18 mouse cellular contexts compared by ENCODE assay signal in genomic region chr16:91588703-91589102, GRCm38 (mm10). TPM values are rescaled to one million over a fixed set of nuclear protein-coding genes. Genes with fewer than 3 reads are reported as not detected.
DNase-seq lines count a peak whose midpoint lies in the region; ATAC-seq and TF ChIP-seq lines count a peak whose summit lies in the region.
"Had no signal": no experiment of that assay in that cellular context is flagged by ENCODE, and none has a peak within 500 bp of the region (broad histone marks: within the 10 kb centered on the region; RNA-seq: fewer than 3 reads in every experiment).

No protein-coding gene starts in this region.

- no peak overlapping the region for H3K4me3 ChIP-seq in CH12.LX (replicated peaks in 1 of 3; ENCODE audit: low read depth in 2 of 3, low read length in 2 of 3, poor library complexity in 1 of 3)
- H3K4me3 ChIP-seq in MEL (ENCODE audit: control insufficient read depth in 1 of 2, insufficient read depth in 1 of 2, low read depth in 2 of 2, low read length in 2 of 2) = no peak overlapping the region
- H3K4me3 ChIP-seq in hindbrain, postnatal 0 days (ENCODE audit: low read length) = no peak overlapping the region

- TF ChIP-seq POLR2A in CH12.LX (IDR thresholded peaks at IDR 0.05; ENCODE audit: low read depth, low read length) (no peak), MEL (IDR thresholded peaks at IDR 0.05; ENCODE audit: control insufficient read depth in 1 of 2, insufficient read depth in 1 of 2, low read depth in 1 of 2, low read length in 2 of 2, poor library complexity in 1 of 2) (no peak)

- peaks cover 3 to 44% of the 10 kb centered on the region in 2 experiments for H3K36me3 ChIP-seq in CH12.LX (replicated peaks in 1 of 2; ENCODE audit: control insufficient read depth in 1 of 2, insufficient read depth in 1 of 2, low read length in 1 of 2)
- no peaks in the 10 kb centered on the region for H3K36me3 ChIP-seq in MEL (ENCODE audit: control insufficient read depth in 1 of 2, insufficient read depth in 2 of 2, low read length in 2 of 2)
- H3K36me3 ChIP-seq in hindbrain, postnatal 0 days (ENCODE audit: insufficient read depth, low read length) = peaks cover 11% of the 10 kb centered on the region; the same call in 1 of the 2 replicates

- no peaks in the 10 kb centered on the region for H3K27me3 ChIP-seq in CH12.LX (replicated peaks)
- H3K27me3 ChIP-seq in MEL (ENCODE audit: control insufficient read depth in 1 of 2, insufficient read depth in 2 of 2, low read length in 2 of 2) = no peaks in the 10 kb centered on the region
- H3K27me3 ChIP-seq in hindbrain, postnatal 0 days (ENCODE audit: insufficient read depth, low read length) = no peaks in the 10 kb centered on the region
- H3K27me3 ChIP-seq: Patski had no signal

- no peak for ATAC-seq in hindbrain, postnatal 0 days
- ATAC-seq: activated CD4-positive, CD25-positive, alpha-beta regulatory T cell, adult 4 months; CD4-positive, CD25-positive, alpha-beta regulatory T cell, adult 4 months; Patski had no signal

- TF ChIP-seq EP300 in CH12.LX (IDR thresholded peaks at IDR 0.05; ENCODE audit: low read length) (no peak), MEL (IDR thresholded peaks at IDR 0.05; ENCODE audit: low read depth in 1 of 2, low read length in 2 of 2) (no peak)

- H3K27ac ChIP-seq in CH12.LX (ENCODE audit: insufficient read depth, low read depth) (no peak overlapping the region), MEL (ENCODE audit: control insufficient read depth, low read depth, low read length) (no peak overlapping the region)
- H3K27ac ChIP-seq in hindbrain, postnatal 0 days = no peak overlapping the region

- dilution Hi-C loops in CH12.LX (cut with MboI; ENCODE audit: extremely low pct_ligation_motif_present, extremely low pct_unique_long_range_greater_than_20kb, low sequenced_read_pairs) = no loop called here

- no peak for TF ChIP-seq CTCF in CH12.LX (conservative IDR thresholded peaks at IDR 0.05 in 1 of 2, IDR thresholded peaks at IDR 0.05 in 1 of 2; ENCODE audit: low read depth in 2 of 2, low read length in 2 of 2)
- TF ChIP-seq CTCF in MEL (IDR thresholded peaks at IDR 0.05 in 2 of 3, conservative IDR thresholded peaks at IDR 0.05 in 1 of 3; ENCODE audit: control insufficient read depth in 1 of 3, insufficient read depth in 1 of 3, low read depth in 2 of 3, low read length in 3 of 3, poor library complexity in 1 of 3, severe bottlenecking in 1 of 3) = no peak
- no peak for TF ChIP-seq CTCF in hindbrain, postnatal 0 days (IDR thresholded peaks at IDR 0.05; ENCODE audit: low read depth)

- H3K9ac ChIP-seq in CH12.LX (ENCODE audit: insufficient read depth, low read depth) = no peak overlapping the region
- no peak overlapping the region for H3K9ac ChIP-seq in MEL (ENCODE audit: control insufficient read depth, low read depth, low read length, poor library complexity, severe bottlenecking)
- no peak overlapping the region for H3K9ac ChIP-seq in hindbrain, postnatal 0 days (replicated peaks; ENCODE audit: low read length)

- TF ChIP-seq RAD21 in CH12.LX (IDR thresholded peaks at IDR 0.05; ENCODE audit: low read depth, low read length) = no peak
- no peak for TF ChIP-seq RAD21 in MEL (IDR thresholded peaks at IDR 0.05; ENCODE audit: low read depth, low read length)

- no peak overlapping the region for H3K4me2 ChIP-seq in CH12.LX (ENCODE audit: insufficient read depth, low read depth, poor library complexity, severe bottlenecking)
- H3K4me2 ChIP-seq in hindbrain, postnatal 0 days (ENCODE audit: low read depth, low read length) = no peak overlapping the region

- H3K79me2 ChIP-seq in CH12.LX (replicated peaks; ENCODE audit: control insufficient read depth, extremely low read depth, insufficient read depth, poor library complexity, severe bottlenecking) (no peaks in the 10 kb centered on the region), MEL (ENCODE audit: control insufficient read depth, insufficient read depth, low read length, poor library complexity) (no peaks in the 10 kb centered on the region)

- in situ Hi-C loops in CH12.LX (cut with MboI; ENCODE audit: low pct_ligation_motif_present, low pct_unique_long_range_greater_than_20kb, low sequenced_read_pairs) = no loop called here

- 84% methylated on average over 3 of the region's 3 CpGs for WGBS in hindbrain, postnatal 0 days

- H3K9me3 ChIP-seq in CH12.LX (replicated peaks; ENCODE audit: low read length) (no peaks in the 10 kb centered on the region), MEL (replicated peaks; ENCODE audit: insufficient read depth, low read length) (no peaks in the 10 kb centered on the region)
- no peaks in the 10 kb centered on the region for H3K9me3 ChIP-seq in hindbrain, postnatal 0 days (ENCODE audit: low read length)
- H3K9me3 ChIP-seq: G1E had no signal

- H3K4me1 ChIP-seq in CH12.LX (ENCODE audit: control insufficient read depth in 1 of 2, insufficient read depth in 2 of 2) (peaks cover 2 to 15% of the 10 kb centered on the region in 2 experiments; a peak in 3 of 4 replicates), MEL (ENCODE audit: control insufficient read depth in 1 of 2, insufficient read depth in 2 of 2, low read length in 2 of 2) (no peaks in the 10 kb centered on the region)
- H3K4me1 ChIP-seq in hindbrain, postnatal 0 days (ENCODE audit: insufficient read depth, low read length) = no peaks in the 10 kb centered on the region

- DNase-seq in CH12.LX (ENCODE audit: extremely low read depth) (no peak), MEL (ENCODE audit: low read depth, low spot score) (no peak)
- no peak for DNase-seq in adrenal gland, postnatal 36 days
- DNase-seq in hindbrain, postnatal 0 days (ENCODE audit: low spot score) = no peak
- DNase-seq: adrenal gland, adult 2 months; adrenal gland, adult 8-10 months; adrenal gland, postnatal 10 days; adrenal gland, postnatal 14 days; adrenal gland, postnatal 25 days; B cell, adult 2 months; cerebellum, adult 11 months; cerebellum, adult 18-20 months; cerebellum, adult 8-10 months; cerebellum, adult 9-10 months had no signal

TF ChIP-seq in CH12.LX, 34 proteins besides CTCF, POLR2A, EP300 and RAD21:
- TF ChIP-seq ZNF384 (IDR thresholded peaks at IDR 0.05; ENCODE audit: low read depth, low read length) = peak; percentile 62
- TF ChIP-seq JUND (conservative IDR thresholded peaks at IDR 0.05; ENCODE audit: low read depth, low read length) = no peak

TF ChIP-seq in MEL, 35 proteins besides CTCF, POLR2A, EP300 and RAD21 (continues in another document):
- no peak for TF ChIP-seq CHD1 (IDR thresholded peaks at IDR 0.05; ENCODE audit: low read depth, low read length)
- TF ChIP-seq RCOR1 (IDR thresholded peaks at IDR 0.05; ENCODE audit: low read depth, low read length) = no peak
- no peak for TF ChIP-seq MAZ (IDR thresholded peaks at IDR 0.05; ENCODE audit: low read depth, low read length)

RNA-seq across cellular contexts. Expression of gene Tmem50b, which starts 8.9 kb away (rescaled TPM):
- total RNA-seq in CH12.LX (2012; rRNA removed) (6.1 and 9.7 TPM in 2 replicates), CH12.LX (2014; rRNA removed) (12.7 and 14.5 TPM in 2 replicates), MEL (2012; rRNA removed) (2.6 and 2.9 TPM in 2 replicates)
- polyA plus RNA-seq in CH12.LX (2012; ENCODE audit: insufficient read length, low read depth) (15.9 TPM in 2 replicates), MEL (2012; ENCODE audit: insufficient read depth in 1 of 2, insufficient read length in 2 of 2, low read depth in 1 of 2, low replicate concordance in 2 of 2, missing spikeins in 1 of 2) (1 to 10 TPM in 1 of 2 experiments, not detected in 1; 9.5 TPM)
- total RNA-seq in adrenal gland, postnatal 36 days (2021) = 10 to 100 TPM; 54.7 to 60.2 TPM
- 79.6 and 93.3 TPM in 2 replicates for total RNA-seq in hindbrain, postnatal 0 days (2014; rRNA removed)
- polyA plus RNA-seq in hindbrain, postnatal 0 days (2015; fragmentation: Nextera tagmentation; extraction: Ambion mirVana) = 107 and 114 TPM in 2 replicates

RNA-seq across cellular contexts. Expression of gene Dnajc28, which starts 30.1 kb away (rescaled TPM):
- 1.1 and 1.8 TPM in 2 replicates for total RNA-seq in CH12.LX (2012; rRNA removed)
- total RNA-seq in CH12.LX (2014; rRNA removed) = 0.97 and 1.2 TPM in 2 replicates
- 0.47 and 0.55 TPM in 2 replicates for polyA plus RNA-seq in CH12.LX (2012; ENCODE audit: insufficient read length, low read depth)
- 0.85 and 1.2 TPM in 2 replicates for total RNA-seq in MEL (2012; rRNA removed)
- 1 to 10 TPM in 1 of 2 experiments, not detected in 1; 1.9 TPM for polyA plus RNA-seq in MEL (2012; ENCODE audit: insufficient read depth in 1 of 2, insufficient read length in 2 of 2, low read depth in 1 of 2, low replicate concordance in 2 of 2, missing spikeins in 1 of 2)
- 10 to 100 TPM in 1 of 2 experiments, 1 to 10 TPM in 1; 8.8 to 15.4 TPM for total RNA-seq in adrenal gland, postnatal 36 days (2021)
- total RNA-seq in hindbrain, postnatal 0 days (2014; rRNA removed) = 1.7 and 5.3 TPM in 2 replicates
- polyA plus RNA-seq in hindbrain, postnatal 0 days (2015; fragmentation: Nextera tagmentation; extraction: Ambion mirVana) = 2.9 and 3.8 TPM in 2 replicates

RNA-seq across cellular contexts. Expression of gene Ifngr2, which starts 41.8 kb away (rescaled TPM):
- 26.3 and 36.1 TPM in 2 replicates for total RNA-seq in CH12.LX (2012; rRNA removed)
- 29.6 and 32.1 TPM in 2 replicates for total RNA-seq in CH12.LX (2014; rRNA removed)
- 38.8 and 39.2 TPM in 2 replicates for polyA plus RNA-seq in CH12.LX (2012; ENCODE audit: insufficient read length, low read depth)
- total RNA-seq in MEL (2012; rRNA removed) = 2.8 and 4.1 TPM in 2 replicates
- polyA plus RNA-seq in MEL (2012; ENCODE audit: insufficient read depth in 1 of 2, insufficient read length in 2 of 2, low read depth in 1 of 2, low replicate concordance in 2 of 2, missing spikeins in 1 of 2) = 10 to 100 TPM in 1 of 2 experiments, not detected in 1; 11.0 TPM
- total RNA-seq in adrenal gland, postnatal 36 days (2021) = 10 to 100 TPM; 31.2 to 38.0 TPM
- 53.1 and 68.4 TPM in 2 replicates for total RNA-seq in hindbrain, postnatal 0 days (2014; rRNA removed)
- 131 and 140 TPM in 2 replicates for polyA plus RNA-seq in hindbrain, postnatal 0 days (2015; fragmentation: Nextera tagmentation; extraction: Ambion mirVana)

RNA-seq across cellular contexts. Expression of gene Gart, which starts 58.0 kb away (rescaled TPM):
- 517 and 601 TPM in 2 replicates for total RNA-seq in CH12.LX (2012; rRNA removed)
- total RNA-seq in CH12.LX (2014; rRNA removed) = 347 and 356 TPM in 2 replicates
- 722 and 821 TPM in 2 replicates for polyA plus RNA-seq in CH12.LX (2012; ENCODE audit: insufficient read length, low read depth)
- 400 and 417 TPM in 2 replicates for total RNA-seq in MEL (2012; rRNA removed)
- 100 to 1,000 TPM in 1 of 2 experiments, 10 to 100 TPM in 1; 94.0 to 509 TPM for polyA plus RNA-seq in MEL (2012; ENCODE audit: insufficient read depth in 1 of 2, insufficient read length in 2 of 2, low read depth in 1 of 2, low replicate concordance in 2 of 2, missing spikeins in 1 of 2)
- total RNA-seq in adrenal gland, postnatal 36 days (2021) = 100 to 1,000 TPM; 107 to 120 TPM
- 40.9 and 50.2 TPM in 2 replicates for total RNA-seq in hindbrain, postnatal 0 days (2014; rRNA removed)
- polyA plus RNA-seq in hindbrain, postnatal 0 days (2015; fragmentation: Nextera tagmentation; extraction: Ambion mirVana) = 46.2 and 46.6 TPM in 2 replicates

RNA-seq across cellular contexts. Expression of gene Son, which starts 58.6 kb away (rescaled TPM):
- total RNA-seq in CH12.LX (2012; rRNA removed) (126 and 152 TPM in 2 replicates), CH12.LX (2014; rRNA removed) (206 and 235 TPM in 2 replicates), MEL (2012; rRNA removed) (93.6 and 102 TPM in 2 replicates)
- polyA plus RNA-seq in CH12.LX (2012; ENCODE audit: insufficient read length, low read depth) (237 and 271 TPM in 2 replicates), MEL (2012; ENCODE audit: insufficient read depth in 1 of 2, insufficient read length in 2 of 2, low read depth in 1 of 2, low replicate concordance in 2 of 2, missing spikeins in 1 of 2) (100 to 1,000 TPM; 157 to 182 TPM)
- 100 to 1,000 TPM; 220 to 271 TPM for total RNA-seq in adrenal gland, postnatal 36 days (2021)
- total RNA-seq in hindbrain, postnatal 0 days (2014; rRNA removed) = 246 and 254 TPM in 2 replicates
- polyA plus RNA-seq in hindbrain, postnatal 0 days (2015; fragmentation: Nextera tagmentation; extraction: Ambion mirVana) = 95.3 and 97.2 TPM in 2 replicates

Comparison
In these comparisons a context has a peak if more than half of its experiments do, and no peak if none do; other contexts are left out.
1. Of the 35 proteins assayed by ChIP-seq in both MEL and CH12.LX: peak only in MEL: none; only in CH12.LX: none; in both: ZNF384; in neither: 34.